Mouse (Mus musculus) olfactory bulb, adult 2 months (tissue): ENCODE results near the gene Pik3r5.

ENCODE experiments used
- CTCF ChIP-seq: fragments of 200-500 bp; IDR thresholded peaks from 2 replicates; pipeline ENCODE4 v1.5.1; 2012; ENCODE audit warnings: low read depth, mild to moderate bottlenecking, low read length, moderate library complexity; ENCODE audit not compliant: insufficient read depth
- POLR2A ChIP-seq: fragments of 200-500 bp; IDR thresholded peaks from 2 replicates; pipeline ENCODE4 v1.6.1; 2012; ENCODE audit warnings: mild to moderate bottlenecking, low read depth, low read length, moderate library complexity; ENCODE audit not compliant: insufficient read depth

GRCm38 (mm10) chr11:68417001-68417400, 14.9 kb upstream of the Pik3r5 start:
- no peak for TF ChIP-seq POLR2A
- no peak for TF ChIP-seq CTCF
